Mouse (Mus musculus): Measurements from ENCODE around the gene Atf6b. TPM values are rescaled to one million over a fixed set of nuclear protein-coding genes. Genes with fewer than 3 reads are reported as not detected.

Atf6b gene
- total and polyA plus RNA-seq, 3 experiments = 18.9 to 59.6 (median 34.3) TPM

- TF ChIP-seq RAD21 (IDR thresholded peaks at IDR 0.05; ENCODE audit: low read depth, low read length) (no peak), CHD1 (IDR thresholded peaks at IDR 0.05; ENCODE audit: low read depth, low read length) (no peak), NRF1 (IDR thresholded peaks at IDR 0.05; ENCODE audit: low read depth, low read length) (no peak), MAFK (IDR thresholded peaks at IDR 0.05; ENCODE audit: insufficient replicate concordance, low read length) (no peak), POLR2AphosphoS2 (IDR thresholded peaks at IDR 0.05; ENCODE audit: low read depth, low read length) (no peak), GABPA (IDR thresholded peaks at IDR 0.05; ENCODE audit: insufficient replicate concordance, low read depth, low read length) (no peak), ZNF384 (IDR thresholded peaks at IDR 0.05; ENCODE audit: low read depth, low read length) (no peak), CTCF (conservative IDR thresholded peaks at IDR 0.05 in 1 of 2, IDR thresholded peaks at IDR 0.05 in 1 of 2; ENCODE audit: low read depth in 2 of 2, low read length in 2 of 2) (no peak), ZC3H11A (IDR thresholded peaks at IDR 0.05; ENCODE audit: low read depth, low read length) (no peak), SIN3A (IDR thresholded peaks at IDR 0.05; ENCODE audit: low read length) (peak; percentile 60), POLR2A (IDR thresholded peaks at IDR 0.05; ENCODE audit: low read depth, low read length) (no peak), TCF12 (IDR thresholded peaks at IDR 0.05; ENCODE audit: low read depth, low read length) (0 out of 2 replicates have a peak, but pooled peaks have one; percentile 25), HCFC1 (IDR thresholded peaks at IDR 0.05; ENCODE audit: low read depth, low read length) (no peak), UBTF (IDR thresholded peaks at IDR 0.05; ENCODE audit: low read depth, low read length) (no peak)
These were observed 2.3 kb downstream of the Atf6b start (continued) for GRCm38 (mm10) chr17:34649106-34649864.

GRCm38 (mm10) chr17:34650781-34651180 is 3.8 kb downstream of the Atf6b start:
- dilution Hi-C loops (cut with MboI; ENCODE audit: extremely low pct_ligation_motif_present, extremely low pct_unique_long_range_greater_than_20kb, low sequenced_read_pairs) = no loop called here
- TF ChIP-seq CHD2 (IDR thresholded peaks at IDR 0.05; ENCODE audit: low read length) (no peak), ELF1 (IDR thresholded peaks at IDR 0.05; ENCODE audit: low read depth, low read length) (no peak), PAX5 (IDR thresholded peaks at IDR 0.05; ENCODE audit: low read length) (no peak), USF1 (IDR thresholded peaks at IDR 0.05; ENCODE audit: low read depth, low read length) (no peak), ZMIZ1 (IDR thresholded peaks at IDR 0.05; ENCODE audit: low read depth, low read length) (no peak), POLR2AphosphoS2 (IDR thresholded peaks at IDR 0.05; ENCODE audit: low read depth, low read length) (no peak), MXI1 (IDR thresholded peaks at IDR 0.05; ENCODE audit: low read depth, low read length) (no peak), JUN (IDR thresholded peaks at IDR 0.05; ENCODE audit: insufficient read depth, low read depth, low read length) (no peak), GABPA (IDR thresholded peaks at IDR 0.05; ENCODE audit: insufficient replicate concordance, low read depth, low read length) (no peak), ZKSCAN1 (IDR thresholded peaks at IDR 0.05; ENCODE audit: borderline replicate concordance, low read depth, low read length) (no peak), NRF1 (IDR thresholded peaks at IDR 0.05; ENCODE audit: low read depth, low read length) (no peak), SIN3A (IDR thresholded peaks at IDR 0.05; ENCODE audit: low read length) (no peak)
- H3K4me1 ChIP-seq (ENCODE audit: control insufficient read depth in 1 of 2, insufficient read depth in 2 of 2) = peaks cover 16 to 34% of the 10 kb centered on the region in 2 experiments
- H3K27me3 ChIP-seq (replicated peaks) = no peaks in the 10 kb centered on the region
- in situ Hi-C loops (cut with MboI; ENCODE audit: low pct_ligation_motif_present, low pct_unique_long_range_greater_than_20kb, low sequenced_read_pairs) = no loop called here
- H3K4me3 ChIP-seq (replicated peaks in 1 of 3; ENCODE audit: low read depth in 2 of 3, low read length in 2 of 3, poor library complexity in 1 of 3) = no peak overlapping the region
- no peaks in the 10 kb centered on the region for H3K9me3 ChIP-seq (replicated peaks; ENCODE audit: low read length)
- H3K4me2 ChIP-seq (ENCODE audit: insufficient read depth, low read depth, poor library complexity, severe bottlenecking) = no peak overlapping the region
- no peak for DNase-seq (ENCODE audit: extremely low read depth)
- H3K27ac ChIP-seq (ENCODE audit: insufficient read depth, low read depth) = no peak overlapping the region
- H3K36me3 ChIP-seq (replicated peaks in 1 of 2; ENCODE audit: control insufficient read depth in 1 of 2, insufficient read depth in 1 of 2, low read length in 1 of 2) = peaks cover 52 to 81% of the 10 kb centered on the region in 2 experiments
- no peak overlapping the region for H3K9ac ChIP-seq (ENCODE audit: insufficient read depth, low read depth)
- H3K79me2 ChIP-seq (replicated peaks; ENCODE audit: control insufficient read depth, extremely low read depth, insufficient read depth, poor library complexity, severe bottlenecking) = no peaks in the 10 kb centered on the region

Data from CH12.LX (cell line).